Mouse (Mus musculus): ENCODE results near the gene Dlgap4. TPM values are rescaled to one million over a fixed set of nuclear protein-coding genes. Genes with fewer than 3 reads are reported as not detected.
A peak's percentile ranks its signal among the peaks of the same experiment; 100 is the strongest.

Dlgap4 gene
- polyA plus RNA-seq, 1 experiment = 47.1 TPM

- no peaks in the 10 kb centered on the region for H3K4me1 ChIP-seq (ENCODE audit: control insufficient read depth, insufficient read depth, insufficient read length, low read length)
- no peaks in the 10 kb centered on the region for H3K36me3 ChIP-seq (ENCODE audit: control insufficient read depth, insufficient read depth, low read length)
- no peaks in the 10 kb centered on the region for H3K27me3 ChIP-seq (ENCODE audit: control insufficient read depth, insufficient read depth, low read length)
- WGBS = 43% methylated on average over 2 of the region's 2 CpGs
- no peak overlapping the region for H3K27ac ChIP-seq (ENCODE audit: insufficient read depth, low read depth, low read length)
- no peak overlapping the region for H3K4me3 ChIP-seq (ENCODE audit: low read depth, low read length)
- no peak for TF ChIP-seq POLR2A (IDR thresholded peaks at IDR 0.05; ENCODE audit: low read depth, low read length)
- TF ChIP-seq CTCF (IDR thresholded peaks at IDR 0.05; ENCODE audit: extremely low read depth, insufficient read length, insufficient replicate concordance, low read depth, low read length) = peak; percentile 73; the same call in 1 of the 2 replicates
Measured at GRCm38 (mm10) chr2:156809579-156809978, 196.1 kb downstream of the Dlgap4 start.

- Histone ChIP-seq H3K27ac (ENCODE audit: insufficient read depth, low read depth, low read length) (no peak overlapping the region), H3K36me3 (ENCODE audit: control insufficient read depth, insufficient read depth, low read length) (no peaks in the 10 kb centered on the region), H3K27me3 (ENCODE audit: control insufficient read depth, insufficient read depth, low read length) (no peaks in the 10 kb centered on the region), H3K4me1 (ENCODE audit: control insufficient read depth, insufficient read depth, insufficient read length, low read length) (no peaks in the 10 kb centered on the region), H3K4me3 (ENCODE audit: low read depth, low read length) (no peak overlapping the region)
- TF ChIP-seq POLR2A (IDR thresholded peaks at IDR 0.05; ENCODE audit: low read depth, low read length) = no peak
- TF ChIP-seq CTCF (IDR thresholded peaks at IDR 0.05; ENCODE audit: extremely low read depth, insufficient read length, insufficient replicate concordance, low read depth, low read length) = no peak
- WGBS = 90% methylated on average over 10 of the region's 10 CpGs
Measured at GRCm38 (mm10) chr2:156810716-156811115, 197.2 kb downstream of the Dlgap4 start.

- Histone ChIP-seq H3K4me3 (ENCODE audit: low read depth, low read length) (no peak overlapping the region), H3K4me1 (ENCODE audit: control insufficient read depth, insufficient read depth, insufficient read length, low read length) (no peaks in the 10 kb centered on the region)
Measured at GRCm38 (mm10) chr2:156811556-156811955, 198.1 kb downstream of the Dlgap4 start.

More at GRCm38 (mm10) chr2:156811556-156811955, 198.1 kb downstream of the Dlgap4 start:
- no peak overlapping the region for H3K27ac ChIP-seq (ENCODE audit: insufficient read depth, low read depth, low read length)
- no peaks in the 10 kb centered on the region for H3K36me3 ChIP-seq (ENCODE audit: control insufficient read depth, insufficient read depth, low read length)
- TF ChIP-seq POLR2A (IDR thresholded peaks at IDR 0.05; ENCODE audit: low read depth, low read length) (no peak), CTCF (IDR thresholded peaks at IDR 0.05; ENCODE audit: extremely low read depth, insufficient read length, insufficient replicate concordance, low read depth, low read length) (no peak)
- 75% methylated on average over 5 of the region's 5 CpGs for WGBS
- H3K27me3 ChIP-seq (ENCODE audit: control insufficient read depth, insufficient read depth, low read length) = no peaks in the 10 kb centered on the region

Other genes with a start within 250 kb of the Dlgap4 start
- gene Epb41l1, start 192.8 kb upstream of the Dlgap4 start, polyA plus RNA-seq (2012; rRNA removed) = 11.8 and 14.0 TPM in 2 replicates
- 9.5 and 16.8 TPM in 2 replicates for gene Aar2, start 66.1 kb upstream of the Dlgap4 start, polyA plus RNA-seq (2012; rRNA removed)
- 391 and 410 TPM in 2 replicates for gene Myl9, start 161.7 kb downstream of the Dlgap4 start, polyA plus RNA-seq (2012; rRNA removed)
- 1.5 and 2.0 TPM in 2 replicates for gene Tgif2, start 226.3 kb downstream of the Dlgap4 start, polyA plus RNA-seq (2012; rRNA removed)
- 0.37 and 0.42 TPM in 2 replicates for gene 4930518I15Rik, start 244.2 kb downstream of the Dlgap4 start, polyA plus RNA-seq (2012; rRNA removed)
- 105 and 148 TPM in 2 replicates for gene Rab5if, start 249.4 kb downstream of the Dlgap4 start, polyA plus RNA-seq (2012; rRNA removed)

All from small intestine, adult 2 months (tissue).